Mouse (Mus musculus) forebrain, embryonic 12.5 days (tissue): ENCODE measurements at regions not wholly inside any gene's neighbourhood (a gene's known extent, or its start where the extent isn't known, plus 50 kb on each side); places are given as distances from the start of the nearest gene placed in this dataset.

Experiments
- ATAC-seq: fragments of 200-750 bp; cut with Nextera tagmentation; 2 replicates; pipeline ENCODE4 v1.8.0; 2017; ENCODE audit warnings: moderate TSS enrichment; ENCODE audit not compliant: low FRiP score
- H3K27ac ChIP-seq: fragments of 300-500 bp; sonication (generic); 2 replicates; pipeline ENCODE4 v1.5.1; 2016; ENCODE audit warnings: mild to moderate bottlenecking
- H3K27me3 ChIP-seq: fragments of 300-500 bp; sonication (generic); 2 replicates; pipeline ENCODE4 v1.6.1; 2016; ENCODE audit warnings: mild to moderate bottlenecking
- H3K36me3 ChIP-seq: fragments of 300-500 bp; sonication (generic); replicated peaks from 2 replicates; pipeline ENCODE4 v1.6.1; 2016; ENCODE audit warnings: mild to moderate bottlenecking
- H3K4me1 ChIP-seq: fragments of 300-500 bp; sonication (generic); 2 replicates; pipeline ENCODE4 v1.6.1; 2016
- H3K4me2 ChIP-seq: fragments of 300-500 bp; sonication (generic); 2 replicates; pipeline ENCODE4 v1.6.1; 2016; ENCODE audit warnings: mild to moderate bottlenecking, moderate library complexity
- H3K4me3 ChIP-seq: fragments of 300-500 bp; sonication (generic); replicated peaks from 2 replicates; pipeline ENCODE4 v1.5.1; 2016; ENCODE audit warnings: mild to moderate bottlenecking
- H3K9ac ChIP-seq: fragments of 300-500 bp; sonication (generic); 2 replicates; pipeline ENCODE4 v1.6.1; 2016; ENCODE audit warnings: mild to moderate bottlenecking
- H3K9me3 ChIP-seq: fragments of 300-500 bp; sonication (generic); 2 replicates; pipeline ENCODE4 v1.6.1; 2016
- WGBS: fragments of 180-500 bp; shearing (Covaris S2); methylation state at CpG from one replicate; pipeline ENCODE4 v1.1.7; 2016; 5-methylcytosine and 5-hydroxymethylcytosine counted together

DNA sequence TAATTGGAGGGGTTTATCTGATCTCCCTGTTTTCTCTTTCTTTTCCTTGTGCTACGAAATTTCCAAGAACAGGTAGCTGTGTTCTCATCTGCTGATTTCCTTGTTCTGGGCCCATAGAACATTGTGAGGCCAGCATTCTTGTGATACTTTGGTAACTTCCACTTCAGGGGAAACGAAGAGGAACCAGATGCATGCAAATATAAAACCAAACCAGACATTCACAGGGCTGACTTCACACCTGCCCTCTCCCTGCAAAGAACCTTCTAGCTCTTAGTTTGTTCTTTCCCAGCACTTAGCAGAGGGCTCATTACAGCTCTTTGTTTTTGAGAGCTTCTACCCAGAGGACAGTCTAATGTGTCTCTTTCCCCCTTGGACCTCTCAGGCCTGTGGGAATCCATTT is 94.3 kb downstream of the Klf5 start:
- Histone ChIP-seq H3K4me2 (no peak overlapping the region), H3K27ac (no peak overlapping the region)

GRCm38 (mm10) chr14:99393611-99394010 is 95.1 kb downstream of the Klf5 start:
- 89% methylated on average over 8 of the region's 8 CpGs for WGBS
- no peak for ATAC-seq

More for the DNA sequence above, 94.3 kb downstream of the Klf5 start:
- Histone ChIP-seq H3K36me3 (no peaks in the 10 kb centered on the region), H3K4me1 (no peaks in the 10 kb centered on the region), H3K9ac (no peak overlapping the region), H3K9me3 (no peaks in the 10 kb centered on the region), H3K4me3 (no peak overlapping the region), H3K27me3 (no peaks in the 10 kb centered on the region)
- no peak for ATAC-seq
- 77% methylated on average over 2 of the region's 2 CpGs for WGBS

GRCm38 (mm10) chr14:99403155-99403726 is 104.8 kb downstream of the Klf5 start:
- no peaks in the 10 kb centered on the region for H3K4me1 ChIP-seq
- H3K27me3 ChIP-seq = no peaks in the 10 kb centered on the region
- 86% methylated on average over 6 of the region's 6 CpGs for WGBS
- H3K36me3 ChIP-seq = no peaks in the 10 kb centered on the region
- no peak overlapping the region for H3K27ac ChIP-seq
- H3K9ac ChIP-seq = no peak overlapping the region
- no peaks in the 10 kb centered on the region for H3K9me3 ChIP-seq
- no peak overlapping the region for H3K4me2 ChIP-seq
- H3K4me3 ChIP-seq = no peak overlapping the region
- ATAC-seq = no peak

More at GRCm38 (mm10) chr14:99393611-99394010, 95.1 kb downstream of the Klf5 start:
- Histone ChIP-seq H3K27ac (no peak overlapping the region), H3K4me1 (no peaks in the 10 kb centered on the region), H3K36me3 (no peaks in the 10 kb centered on the region), H3K9ac (no peak overlapping the region), H3K27me3 (no peaks in the 10 kb centered on the region), H3K4me3 (no peak overlapping the region), H3K9me3 (no peaks in the 10 kb centered on the region), H3K4me2 (no peak overlapping the region)

DNA sequence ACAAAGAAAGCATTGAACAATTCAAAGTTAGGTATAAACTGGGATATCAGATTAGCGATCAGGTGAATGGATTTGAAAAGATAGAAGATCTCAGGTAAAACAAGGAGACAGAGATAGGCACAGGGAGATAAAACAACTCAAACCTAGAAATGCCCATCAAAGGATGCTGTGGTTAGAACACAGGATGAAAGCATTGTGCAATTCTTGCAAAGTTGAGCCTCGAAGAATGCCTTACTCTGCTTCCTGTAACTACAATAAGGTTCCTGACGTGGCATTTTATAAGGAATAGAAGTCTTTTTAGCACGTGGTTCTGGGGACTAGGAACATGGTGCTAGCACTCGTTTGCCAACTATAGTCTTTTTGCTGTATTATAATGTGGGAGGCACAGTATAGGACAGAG is 106.7 kb downstream of the Klf5 start:
- Histone ChIP-seq H3K4me3 (no peak overlapping the region), H3K4me1 (no peaks in the 10 kb centered on the region), H3K27ac (no peak overlapping the region), H3K27me3 (no peaks in the 10 kb centered on the region), H3K9ac (no peak overlapping the region), H3K4me2 (no peak overlapping the region), H3K36me3 (no peaks in the 10 kb centered on the region), H3K9me3 (no peaks in the 10 kb centered on the region)
- WGBS = 81% methylated on average over 5 of the region's 5 CpGs
- no peak for ATAC-seq

DNA sequence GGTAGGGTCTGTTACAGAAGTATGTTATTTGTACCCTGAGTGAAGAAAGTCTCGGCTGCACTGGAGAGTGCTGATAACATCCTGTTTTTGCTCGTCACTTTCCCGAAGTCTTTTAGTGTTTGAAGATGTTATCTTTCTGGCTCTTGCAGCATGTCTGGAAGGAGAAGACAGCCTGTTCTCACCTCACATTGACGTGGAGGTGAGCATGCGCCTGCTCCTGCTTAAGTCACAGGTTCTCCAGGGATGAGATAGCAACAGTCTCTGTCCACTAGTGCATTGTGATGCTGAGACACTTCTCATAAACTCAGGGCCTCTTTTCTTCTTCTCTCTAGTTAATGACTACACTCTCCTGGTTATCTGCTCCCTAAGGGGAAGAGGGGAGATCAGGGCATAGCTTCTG is 113.3 kb downstream of the Klf5 start:
- Histone ChIP-seq H3K27ac (no peak overlapping the region), H3K4me3 (no peak overlapping the region), H3K27me3 (no peaks in the 10 kb centered on the region), H3K9me3 (no peaks in the 10 kb centered on the region), H3K9ac (no peak overlapping the region), H3K4me1 (no peaks in the 10 kb centered on the region), H3K36me3 (no peaks in the 10 kb centered on the region), H3K4me2 (no peak overlapping the region)
- no peak for ATAC-seq
- 84% methylated on average over 5 of the region's 5 CpGs for WGBS

DNA sequence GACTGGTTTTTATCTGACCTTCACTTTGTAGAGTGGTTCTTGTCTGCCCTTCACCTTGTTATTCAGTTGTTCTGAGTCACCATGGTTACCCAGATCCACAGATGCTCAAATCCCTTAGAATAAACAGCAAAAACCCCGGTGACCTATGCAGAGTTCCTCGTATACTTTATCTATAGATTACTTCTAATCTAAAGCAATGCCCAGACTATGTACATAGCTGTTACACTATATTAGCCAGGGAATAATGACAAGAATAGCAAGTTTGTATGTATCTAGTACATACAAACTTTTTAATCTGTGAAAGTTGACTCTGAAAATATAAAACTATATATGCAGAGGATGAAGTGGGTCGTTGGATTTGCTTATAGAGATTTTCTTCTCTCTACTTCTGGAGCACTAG is 117.7 kb downstream of the Klf5 start:
- Histone ChIP-seq H3K36me3 (no peaks in the 10 kb centered on the region), H3K27ac (no peak overlapping the region), H3K9ac (no peak overlapping the region), H3K4me1 (no peaks in the 10 kb centered on the region), H3K4me3 (no peak overlapping the region), H3K27me3 (no peaks in the 10 kb centered on the region), H3K4me2 (no peak overlapping the region), H3K9me3 (no peaks in the 10 kb centered on the region)
- WGBS = 76% methylated on average over 3 of the region's 3 CpGs
- ATAC-seq = no peak

GRCm38 (mm10) chr14:99418970-99419369 is 120.5 kb downstream of the Klf5 start:
- ATAC-seq = no peak
- H3K9me3 ChIP-seq = no peaks in the 10 kb centered on the region
- 98% methylated on average over 5 of the region's 5 CpGs for WGBS

DNA sequence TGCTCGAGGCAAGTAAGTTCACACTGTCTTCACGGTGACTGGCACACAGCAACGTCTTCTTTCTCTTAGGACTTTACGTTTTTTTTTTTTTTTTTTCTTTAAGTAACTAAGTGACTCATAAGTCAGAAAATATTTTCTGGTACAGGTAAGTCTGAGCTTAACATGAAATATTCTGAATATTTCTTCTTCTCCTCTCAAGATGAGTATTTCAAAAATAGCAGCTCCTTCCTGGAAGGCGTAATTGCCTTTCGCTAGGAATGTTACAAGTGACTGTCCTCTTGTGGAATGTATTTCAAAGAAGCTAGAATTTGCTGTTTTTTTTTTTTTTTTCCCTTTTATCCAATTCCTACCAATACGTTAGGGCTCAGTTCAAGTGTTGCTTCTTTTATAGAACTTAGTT is 124.8 kb downstream of the Klf5 start:
- Histone ChIP-seq H3K4me3 (no peak overlapping the region), H3K9me3 (no peaks in the 10 kb centered on the region), H3K36me3 (no peaks in the 10 kb centered on the region), H3K9ac (no peak overlapping the region), H3K27ac (no peak overlapping the region), H3K4me2 (no peak overlapping the region), H3K27me3 (no peaks in the 10 kb centered on the region), H3K4me1 (no peaks in the 10 kb centered on the region)
- ATAC-seq = no peak
- WGBS = 89% methylated on average over 7 of the region's 7 CpGs

More at GRCm38 (mm10) chr14:99418970-99419369, 120.5 kb downstream of the Klf5 start:
- no peak overlapping the region for H3K9ac ChIP-seq
- no peaks in the 10 kb centered on the region for H3K27me3 ChIP-seq
- H3K4me3 ChIP-seq = no peak overlapping the region
- H3K4me2 ChIP-seq = no peak overlapping the region
- H3K36me3 ChIP-seq = no peaks in the 10 kb centered on the region
- no peak overlapping the region for H3K27ac ChIP-seq
- no peaks in the 10 kb centered on the region for H3K4me1 ChIP-seq

DNA sequence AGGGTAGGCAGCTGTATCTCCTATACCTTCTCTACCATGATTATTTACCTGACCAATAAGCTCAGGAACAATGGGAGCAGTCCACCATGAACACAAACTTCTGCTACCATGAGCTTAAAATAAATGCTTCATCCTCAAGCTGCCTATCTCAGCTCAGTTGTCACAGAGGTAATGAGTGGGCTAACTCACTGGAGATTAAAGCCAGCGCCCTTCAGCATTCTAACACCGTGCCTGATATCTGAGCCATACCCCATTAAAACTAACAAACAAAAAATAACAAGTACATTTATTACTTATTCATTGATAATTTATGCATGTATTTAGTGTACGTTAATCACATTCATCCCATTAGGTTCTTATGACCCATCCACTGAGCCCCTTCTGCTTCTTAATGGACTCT is 128.6 kb downstream of the Klf5 start:
- Histone ChIP-seq H3K4me3 (no peak overlapping the region), H3K9ac (no peak overlapping the region), H3K4me2 (no peak overlapping the region), H3K9me3 (no peaks in the 10 kb centered on the region), H3K4me1 (no peaks in the 10 kb centered on the region), H3K27me3 (no peaks in the 10 kb centered on the region), H3K36me3 (no peaks in the 10 kb centered on the region), H3K27ac (no peak overlapping the region)
- ATAC-seq = peak; percentile 11; the same call in 1 of the 2 replicates
- WGBS = 90% methylated on average over 3 of the region's 3 CpGs

- no peak overlapping the region for H3K9ac ChIP-seq
- H3K4me2 ChIP-seq = no peak overlapping the region
- no peaks in the 10 kb centered on the region for H3K9me3 ChIP-seq
- no peaks in the 10 kb centered on the region for H3K4me1 ChIP-seq
- no peaks in the 10 kb centered on the region for H3K27me3 ChIP-seq
- no peak for ATAC-seq
- no peak overlapping the region for H3K27ac ChIP-seq
- no peak overlapping the region for H3K4me3 ChIP-seq
- WGBS = 95% methylated on average over 4 of the region's 4 CpGs
- H3K36me3 ChIP-seq = no peaks in the 10 kb centered on the region
These were observed 131.8 kb downstream of the Klf5 start for GRCm38 (mm10) chr14:99430323-99430722.

GRCm38 (mm10) chr14:99431697-99432096 is 133.2 kb downstream of the Klf5 start:
- H3K9me3 ChIP-seq = no peaks in the 10 kb centered on the region
- H3K36me3 ChIP-seq = no peaks in the 10 kb centered on the region
- no peak overlapping the region for H3K27ac ChIP-seq
- no peaks in the 10 kb centered on the region for H3K27me3 ChIP-seq
- no peak overlapping the region for H3K9ac ChIP-seq
- no peaks in the 10 kb centered on the region for H3K4me1 ChIP-seq
- ATAC-seq = no peak
- WGBS = 89% methylated on average over 7 of the region's 7 CpGs
- H3K4me3 ChIP-seq = no peak overlapping the region
- H3K4me2 ChIP-seq = no peak overlapping the region

DNA sequence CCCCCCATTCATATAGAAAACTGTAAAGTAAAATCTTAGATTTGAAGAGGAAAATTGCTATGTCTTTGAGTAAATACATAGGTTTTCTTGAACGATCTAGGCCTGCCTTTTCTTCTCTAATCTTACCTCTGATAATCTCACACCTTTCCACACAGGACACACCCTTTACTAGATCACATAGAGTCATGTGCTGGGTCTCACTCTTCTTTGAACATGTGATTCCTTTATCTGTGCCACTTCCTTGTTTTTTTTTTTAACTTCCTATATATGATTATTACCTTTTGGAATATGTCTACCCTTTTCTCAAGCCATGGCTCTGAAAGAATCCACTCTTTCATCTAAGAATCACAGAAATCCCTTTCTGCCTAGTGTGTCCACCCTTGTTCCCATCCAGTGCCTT is 136.2 kb downstream of the Klf5 start:
- Histone ChIP-seq H3K36me3 (no peaks in the 10 kb centered on the region), H3K9ac (no peak overlapping the region), H3K4me3 (no peak overlapping the region), H3K27ac (no peak overlapping the region), H3K4me1 (no peaks in the 10 kb centered on the region), H3K4me2 (no peak overlapping the region), H3K27me3 (no peaks in the 10 kb centered on the region), H3K9me3 (no peaks in the 10 kb centered on the region)
- WGBS = 83% methylated on average over 1 of the region's 1 CpGs
- no peak for ATAC-seq

- 85% methylated on average over 3 of the region's 3 CpGs for WGBS
- Histone ChIP-seq H3K9me3 (no peaks in the 10 kb centered on the region), H3K9ac (no peak overlapping the region), H3K4me3 (no peak overlapping the region), H3K36me3 (no peaks in the 10 kb centered on the region), H3K27ac (no peak overlapping the region), H3K4me2 (no peak overlapping the region), H3K27me3 (no peaks in the 10 kb centered on the region), H3K4me1 (no peaks in the 10 kb centered on the region)
- ATAC-seq = no peak
These were observed 137.0 kb downstream of the Klf5 start for GRCm38 (mm10) chr14:99435512-99435911.
